Mouse (Mus musculus) T-cell, adult 2 months (primary cell): ENCODE results near the gene Clpb.

Source experiments
- DNase-seq: peaks from one replicate; pipeline ENCODE4 v3.0.0; 2022; ENCODE audit warnings: low spot score

Clpb gene

DNA sequence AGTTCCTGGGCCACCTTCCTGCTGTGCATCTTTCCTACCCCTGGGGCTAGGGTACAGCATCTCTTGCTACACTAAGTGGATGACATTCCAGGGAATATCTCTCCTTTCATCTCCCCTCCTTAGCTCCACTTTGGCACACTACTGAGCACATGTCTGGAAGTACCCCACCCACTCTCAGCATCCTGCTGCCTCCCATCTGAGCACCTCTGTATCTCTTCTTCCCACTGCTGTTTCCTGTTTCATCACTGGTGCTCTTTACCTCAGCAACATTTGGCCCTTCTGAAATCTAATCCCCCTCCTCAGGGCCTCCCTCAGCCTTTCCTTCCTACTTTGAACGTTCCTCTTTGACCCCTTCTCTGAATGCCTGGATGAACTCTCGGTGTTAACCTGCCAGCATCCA lies 63.5 kb downstream of the Clpb start:
- no peak for DNase-seq

DNA sequence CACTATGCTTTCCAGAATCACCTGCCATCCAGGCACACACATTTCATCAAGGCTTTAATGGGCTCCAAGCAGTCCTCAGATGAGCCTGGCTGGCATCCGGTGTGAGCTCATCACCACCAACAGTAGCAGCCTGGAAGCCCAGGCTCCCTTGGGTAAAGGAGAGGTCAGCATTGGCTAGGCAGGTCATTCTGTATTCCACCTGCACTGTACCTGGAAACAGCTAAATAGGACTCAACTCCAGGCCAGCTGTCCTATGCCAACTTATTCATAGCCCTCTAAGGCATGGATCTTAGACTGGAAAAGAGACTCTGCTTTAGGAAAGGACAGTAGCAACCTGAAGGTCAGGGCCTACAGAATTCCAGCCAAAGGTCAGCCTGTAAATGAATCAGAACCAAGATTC lies 68.7 kb downstream of the Clpb start:
- DNase-seq, result no peak

DNA sequence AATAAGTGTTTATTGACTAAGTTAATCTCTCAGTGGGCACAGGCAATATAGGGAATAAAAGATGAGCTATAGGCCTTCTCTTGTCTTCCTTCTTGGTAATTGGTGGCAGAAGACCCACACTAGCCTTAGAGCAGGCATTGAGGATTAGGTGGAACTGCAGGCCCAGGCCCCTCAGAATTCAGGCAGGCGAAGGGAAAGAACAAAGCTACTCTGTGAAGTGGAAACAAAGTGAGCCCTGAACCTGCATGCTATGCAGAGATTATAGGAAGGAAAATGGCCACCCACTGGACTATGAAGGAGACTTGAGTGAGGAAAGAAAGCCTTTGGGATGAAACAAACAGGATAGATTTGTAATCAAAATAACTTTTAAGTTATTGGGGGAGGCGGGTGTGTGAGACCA lies 69.6 kb downstream of the Clpb start:
- no peak for DNase-seq

DNA sequence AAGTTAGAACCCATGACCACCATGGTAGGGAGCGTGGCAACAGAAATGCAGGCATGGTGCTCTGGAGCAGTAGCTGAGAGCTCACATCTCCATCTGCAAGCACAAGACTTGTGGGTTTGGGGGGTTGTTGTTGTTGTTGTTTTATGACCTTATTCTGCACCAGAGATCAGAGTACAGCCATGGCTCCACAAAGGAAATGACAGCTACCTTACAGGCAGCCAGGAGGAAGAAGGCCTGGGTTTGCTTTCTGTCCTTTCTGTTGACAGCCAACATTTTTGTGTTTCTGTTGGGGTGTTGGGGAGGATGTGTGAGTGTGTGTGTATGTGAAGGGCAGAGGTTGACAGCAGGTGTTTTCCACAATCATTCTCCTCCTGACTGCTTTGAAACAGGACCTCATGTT lies 71.9 kb downstream of the Clpb start:
- DNase-seq, result peak; percentile 19

DNA sequence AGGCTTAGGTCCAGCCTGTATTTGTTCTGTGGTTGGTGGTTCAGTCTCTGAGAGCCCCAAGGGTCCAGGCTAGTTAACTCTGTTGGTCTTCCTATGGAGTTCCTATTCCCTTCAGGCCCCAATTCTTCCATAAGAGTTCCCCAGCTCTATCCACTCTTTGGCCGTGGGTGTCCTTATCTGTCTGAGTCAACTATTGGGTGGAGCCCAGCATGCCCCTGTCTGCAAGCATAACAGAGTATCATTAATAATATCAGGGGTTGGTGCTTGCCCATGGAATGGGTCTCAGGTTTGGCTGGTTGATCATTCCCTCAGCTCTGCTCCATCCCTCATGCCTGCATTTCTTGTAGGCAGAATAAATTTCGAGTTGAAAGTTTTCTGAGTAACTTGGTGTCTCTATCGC lies 74.3 kb downstream of the Clpb start:
- no peak for DNase-seq

DNA sequence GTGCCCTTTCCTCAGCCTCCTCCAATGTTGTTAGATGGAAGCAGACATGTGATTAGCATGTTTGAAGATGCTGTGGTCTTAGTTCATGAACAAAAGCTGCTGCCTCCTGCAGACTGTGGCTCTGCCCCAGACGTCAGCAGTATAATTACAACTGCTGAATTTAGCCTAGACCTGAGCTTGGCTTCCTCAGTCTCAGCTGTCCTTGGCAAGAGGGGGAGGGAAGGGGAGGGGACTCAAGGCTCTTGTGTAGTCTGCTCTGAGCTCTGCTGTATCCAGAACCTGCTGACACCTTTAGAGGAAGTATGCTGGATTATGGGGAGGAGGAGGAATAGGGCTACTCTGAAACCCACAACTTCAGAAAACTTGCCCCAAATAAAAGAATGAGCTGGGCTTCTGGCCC lies 76.2 kb downstream of the Clpb start:
- DNase-seq, result no peak

DNA sequence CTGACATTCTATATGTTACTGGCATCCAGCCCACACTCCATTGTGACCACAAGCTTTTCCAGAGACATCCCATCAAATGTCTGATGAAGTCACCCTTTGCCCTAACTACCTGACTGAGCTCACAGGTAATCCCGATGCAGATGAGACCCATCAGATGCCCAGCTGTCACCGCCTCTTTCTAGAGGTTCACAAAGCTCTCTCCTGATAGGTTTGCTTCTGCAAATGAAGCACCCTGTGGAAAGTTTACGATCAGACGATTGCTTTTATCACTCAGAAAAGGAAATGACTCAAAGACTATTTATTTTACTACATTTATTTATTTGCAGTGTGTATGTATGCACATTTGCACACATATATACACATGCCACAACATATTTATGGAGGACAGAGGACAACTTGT lies 80.1 kb downstream of the Clpb start:
- no peak for DNase-seq

DNA sequence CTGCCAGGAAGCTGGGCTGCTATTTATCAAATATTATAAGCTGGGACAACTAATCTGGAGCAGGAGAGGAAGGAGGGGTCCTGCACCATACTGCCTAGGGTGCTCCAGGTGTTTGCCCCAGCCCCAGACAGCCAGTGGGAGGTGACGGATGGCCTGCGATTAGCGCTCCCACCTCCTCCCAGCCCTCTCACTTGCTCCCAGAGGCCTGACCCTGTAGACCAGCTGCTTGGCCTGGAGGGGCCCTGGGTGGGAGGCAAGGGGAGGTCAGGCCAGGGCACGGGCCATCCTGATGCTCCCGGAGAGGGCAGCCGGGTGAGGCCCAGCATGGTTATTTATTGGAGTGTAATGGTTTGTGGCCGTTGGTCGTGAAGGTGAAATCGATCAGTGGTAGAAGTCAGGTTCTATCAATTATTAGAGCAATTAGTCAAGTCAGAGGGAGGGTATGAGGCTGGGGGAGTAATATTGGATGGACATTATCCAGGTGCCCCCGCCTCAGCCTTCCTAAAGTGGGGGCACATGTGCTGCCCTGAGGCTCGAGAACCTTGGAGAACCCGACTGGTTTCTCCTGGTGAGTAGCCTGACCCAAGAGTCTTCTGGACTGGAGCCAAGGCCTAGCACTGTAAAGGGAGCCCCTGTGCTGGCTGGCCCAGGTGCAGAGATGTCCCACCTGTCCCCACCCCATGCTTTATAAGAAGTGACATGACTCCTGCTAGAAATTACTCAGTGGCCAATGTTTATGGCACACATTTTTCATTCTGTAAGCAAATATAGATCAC lies 83.3 kb downstream of the Clpb start:
- no peak for DNase-seq

DNA sequence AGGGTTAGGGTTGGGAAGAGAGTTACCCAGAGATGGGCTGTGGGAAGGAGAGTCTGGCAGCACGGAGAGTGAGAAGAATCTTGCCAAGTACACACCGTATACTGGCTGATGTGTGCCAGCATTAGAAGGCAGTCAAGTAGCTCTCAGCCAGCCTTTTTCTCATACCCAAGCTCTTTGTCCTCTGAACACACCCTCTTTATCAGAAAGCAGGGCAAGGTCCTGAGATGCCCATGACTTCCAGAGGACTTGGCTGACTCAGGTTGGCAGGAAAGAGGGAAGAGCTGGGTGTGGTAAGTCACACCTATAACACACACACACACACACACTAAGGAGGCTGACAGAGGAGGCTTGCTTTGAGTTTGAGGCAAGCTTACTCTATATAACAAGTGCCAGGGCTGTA lies 86.8 kb downstream of the Clpb start:
- DNase-seq, result no peak

DNA sequence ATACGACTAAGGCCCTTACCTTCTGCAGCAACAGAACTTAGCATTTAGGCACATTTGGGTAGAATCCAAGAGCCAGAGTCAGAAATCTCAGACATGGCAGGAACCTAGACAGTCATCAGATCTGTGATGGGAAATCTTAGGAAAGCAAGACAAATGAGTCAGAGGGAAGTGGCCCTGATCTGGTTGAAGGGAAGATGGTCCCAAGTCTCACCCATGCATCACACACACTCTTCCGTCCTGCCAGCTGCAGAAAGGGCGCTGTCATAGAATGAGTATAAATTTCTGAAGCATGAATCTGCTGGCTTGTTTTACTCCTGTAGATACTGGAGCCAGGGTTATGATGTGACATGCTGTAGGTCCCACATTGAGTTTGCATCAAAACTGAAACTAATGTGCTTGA lies 88.9 kb downstream of the Clpb start:
- no peak for DNase-seq

DNA sequence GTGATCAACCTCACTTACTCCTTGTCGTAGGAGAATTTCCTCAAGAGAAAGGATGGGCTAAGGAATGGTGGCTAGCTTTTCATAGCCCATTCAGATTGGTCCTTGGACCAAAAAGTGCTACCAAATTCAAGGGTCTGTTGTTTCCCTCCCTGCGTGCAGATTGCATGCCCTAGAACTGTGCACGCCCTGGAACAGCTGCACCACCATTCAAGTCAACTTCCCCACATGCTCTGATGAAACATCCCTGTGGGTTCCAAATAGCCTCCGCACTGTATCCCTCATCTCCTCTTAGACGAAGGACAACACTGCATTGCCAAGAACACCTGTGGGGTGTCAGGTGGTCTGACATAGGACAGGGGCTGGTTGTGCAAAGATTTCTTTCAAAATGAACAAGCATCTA lies 90.1 kb downstream of the Clpb start:
- DNase-seq, result no peak

DNA sequence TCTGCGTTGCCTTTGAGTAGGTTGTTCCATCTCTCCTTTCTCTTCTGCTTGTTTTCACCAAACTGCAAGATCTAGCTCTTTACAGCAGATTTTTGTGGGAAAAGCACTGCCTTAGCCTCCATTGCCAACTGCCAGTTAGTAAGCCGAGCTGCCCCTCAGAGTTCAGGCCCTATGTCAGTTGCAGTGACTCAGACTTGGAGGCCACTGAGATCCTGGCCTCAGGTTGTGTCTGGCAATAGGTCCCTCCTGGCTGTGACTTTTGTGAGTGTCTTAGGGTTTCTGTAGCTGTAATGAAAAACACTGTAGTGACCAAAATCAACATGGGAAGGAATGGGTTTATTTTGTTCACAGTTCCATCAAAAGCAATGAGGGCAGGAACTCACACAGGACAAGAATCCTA lies 91.0 kb downstream of the Clpb start:
- DNase-seq, result no peak

DNA sequence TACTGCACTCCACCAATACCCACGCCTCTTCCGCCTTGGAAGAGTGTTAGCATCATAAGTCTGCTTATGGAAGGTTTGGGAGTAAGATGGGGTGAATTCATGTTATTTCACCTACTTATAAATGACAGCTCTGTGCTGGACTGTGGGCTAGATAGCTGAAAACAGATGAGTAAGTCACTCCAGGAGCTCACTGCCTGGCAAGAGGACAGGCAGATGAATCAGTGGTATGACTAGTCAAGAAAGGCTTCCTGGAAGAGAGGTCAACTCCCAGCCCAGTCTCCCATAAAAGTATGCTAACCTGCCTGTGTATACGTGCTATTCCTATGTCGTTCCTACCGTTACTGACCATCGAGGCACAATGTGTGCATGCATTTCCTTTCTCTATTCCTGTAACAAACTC lies 91.9 kb downstream of the Clpb start:
- no peak for DNase-seq

DNA sequence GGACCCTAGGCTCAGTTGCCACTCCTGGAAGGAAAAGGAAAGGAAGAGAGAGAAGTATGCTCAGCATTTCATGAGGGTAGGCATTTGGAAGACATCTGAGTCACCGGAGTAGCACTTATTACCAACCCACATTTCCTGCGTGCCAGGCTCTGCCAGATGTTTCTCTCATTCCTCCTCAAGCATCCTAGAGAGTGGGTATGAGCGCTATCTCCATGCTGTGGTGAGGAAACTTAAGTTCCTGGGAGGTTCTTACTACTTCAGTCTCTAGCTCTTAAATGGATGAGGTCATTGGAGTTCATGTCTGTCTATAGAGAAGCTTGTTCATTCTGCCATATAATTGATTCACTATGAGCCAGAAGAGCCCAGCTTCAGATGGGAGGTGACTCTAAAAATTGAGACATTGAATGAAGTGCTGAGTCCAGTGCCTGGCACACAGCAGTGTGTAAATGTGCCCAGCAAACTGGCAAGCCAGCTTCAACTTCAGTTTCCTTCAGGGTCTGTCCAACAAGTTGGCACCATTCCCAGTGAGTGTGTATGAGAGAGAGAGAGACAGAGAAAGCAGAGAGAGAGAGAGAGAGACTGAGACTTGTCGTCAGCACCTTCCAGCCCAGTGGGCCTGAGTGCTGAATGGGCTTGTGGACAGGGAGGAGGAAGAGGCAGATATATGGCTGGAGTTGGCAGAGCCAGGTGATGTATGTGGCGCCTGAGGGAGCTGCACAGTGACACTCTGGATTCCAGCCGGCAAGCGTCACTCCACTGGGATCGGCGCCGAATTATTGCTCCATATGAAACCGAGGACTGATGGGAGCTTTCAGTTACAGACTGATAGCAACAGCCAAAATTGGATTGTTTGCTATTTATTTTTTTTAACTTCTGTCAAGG lies 98.7 kb downstream of the Clpb start:
- no peak for DNase-seq

DNA sequence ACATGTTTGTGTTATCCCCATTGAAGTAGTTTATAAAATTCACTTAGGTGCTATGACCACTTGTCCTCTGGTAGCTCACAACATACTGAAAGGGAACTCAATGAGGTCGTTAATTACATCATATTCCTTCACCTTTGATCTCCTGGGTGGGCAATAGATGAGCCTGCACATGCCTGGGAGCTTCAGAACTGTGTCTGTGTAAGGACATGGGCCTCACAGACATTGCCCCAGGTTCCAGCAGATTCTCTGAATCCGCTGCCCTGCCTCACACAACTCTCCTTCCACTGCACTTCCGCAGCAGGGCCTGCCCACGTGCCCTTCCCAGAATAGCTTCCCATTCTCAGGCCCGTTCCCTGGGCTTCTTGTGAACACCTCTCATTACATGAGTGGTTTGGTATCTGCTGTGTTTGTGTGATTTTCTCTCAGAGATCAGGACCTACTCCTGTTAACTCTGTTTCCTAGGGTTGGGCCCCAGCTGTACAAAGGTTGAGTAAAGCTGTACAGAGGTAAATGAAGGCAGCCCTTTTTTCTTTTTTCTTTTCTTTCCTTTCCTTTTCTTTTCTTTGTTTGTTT lies 104.0 kb downstream of the Clpb start:
- no peak for DNase-seq

DNA sequence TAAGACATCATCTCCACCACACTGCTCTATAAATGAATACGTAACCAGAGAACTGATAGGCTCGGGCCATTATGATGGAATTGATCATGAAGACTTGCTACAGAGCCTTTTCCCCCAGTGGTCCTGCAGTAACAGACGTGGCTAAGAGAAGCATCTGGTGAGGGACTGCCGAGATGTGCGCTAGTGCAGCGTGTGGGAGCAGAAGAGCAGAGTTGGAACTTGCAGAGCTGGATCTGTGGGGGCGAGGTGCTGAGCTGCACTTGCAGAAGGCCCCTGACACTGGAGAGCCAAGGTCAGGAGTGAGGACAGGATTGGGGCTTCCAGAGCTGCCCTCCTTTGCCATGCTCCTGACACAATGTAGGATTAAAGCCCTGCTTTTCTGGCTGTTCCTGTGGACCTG lies 106.6 kb downstream of the Clpb start:
- DNase-seq, result no peak

DNA sequence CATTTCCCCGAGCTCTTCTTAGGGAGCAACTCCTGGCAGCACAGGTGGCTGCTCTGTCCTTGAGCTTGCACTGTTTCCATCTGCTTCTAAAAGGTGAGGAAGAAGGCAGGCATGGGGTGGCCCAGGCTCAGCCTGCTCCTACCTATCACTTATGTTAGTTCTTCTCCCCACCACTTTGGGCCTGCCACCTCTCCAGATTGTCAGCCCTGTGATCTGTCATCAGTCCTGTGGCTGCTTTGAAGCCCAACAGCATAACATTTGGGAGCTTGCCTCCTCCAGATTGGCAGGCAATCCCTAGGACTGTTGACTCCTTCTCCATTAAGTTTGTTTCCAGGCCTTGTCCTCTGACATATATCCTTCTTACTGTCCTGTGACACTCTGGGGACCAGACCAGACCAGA lies 108.2 kb downstream of the Clpb start:
- no peak for DNase-seq

DNA sequence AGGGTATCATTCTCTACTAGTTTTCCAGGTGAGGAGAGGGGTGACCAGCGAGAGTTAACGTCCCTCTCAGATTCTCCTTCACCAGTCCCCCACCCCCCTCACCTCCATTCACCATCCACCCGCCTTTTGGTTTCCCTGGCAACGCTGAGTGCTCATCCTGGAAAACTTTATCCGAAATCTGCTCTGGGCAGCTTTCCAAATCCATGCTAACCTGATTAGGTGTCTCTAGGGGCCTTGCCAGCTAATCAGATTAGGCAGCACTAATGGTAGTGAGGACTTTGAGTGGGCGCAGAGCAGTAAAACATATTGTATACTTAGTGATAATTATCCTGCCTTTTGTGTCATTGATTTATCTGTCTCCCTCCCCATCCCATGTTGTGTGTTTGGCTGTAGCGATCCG lies 109.3 kb downstream of the Clpb start:
- DNase-seq, result no peak

DNA sequence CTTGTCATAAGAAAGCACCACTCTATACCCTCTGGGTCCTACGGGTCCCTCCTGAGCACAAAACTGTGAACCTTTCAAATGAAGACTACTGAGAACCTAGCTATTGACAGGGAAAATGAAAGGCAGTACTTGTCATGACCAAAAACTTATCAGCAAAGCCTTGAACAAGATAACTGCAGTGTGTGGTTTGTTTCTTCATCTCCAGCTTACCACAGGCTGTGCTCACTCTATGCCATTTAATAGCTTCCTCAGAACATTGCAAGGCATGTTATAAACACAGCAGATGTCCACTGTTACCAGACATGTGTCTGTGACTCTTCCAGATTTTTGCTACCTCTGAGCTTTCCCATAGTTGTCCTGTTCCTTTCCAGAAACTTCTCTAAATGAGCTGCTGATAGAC lies 113.6 kb downstream of the Clpb start:
- no peak for DNase-seq

DNA sequence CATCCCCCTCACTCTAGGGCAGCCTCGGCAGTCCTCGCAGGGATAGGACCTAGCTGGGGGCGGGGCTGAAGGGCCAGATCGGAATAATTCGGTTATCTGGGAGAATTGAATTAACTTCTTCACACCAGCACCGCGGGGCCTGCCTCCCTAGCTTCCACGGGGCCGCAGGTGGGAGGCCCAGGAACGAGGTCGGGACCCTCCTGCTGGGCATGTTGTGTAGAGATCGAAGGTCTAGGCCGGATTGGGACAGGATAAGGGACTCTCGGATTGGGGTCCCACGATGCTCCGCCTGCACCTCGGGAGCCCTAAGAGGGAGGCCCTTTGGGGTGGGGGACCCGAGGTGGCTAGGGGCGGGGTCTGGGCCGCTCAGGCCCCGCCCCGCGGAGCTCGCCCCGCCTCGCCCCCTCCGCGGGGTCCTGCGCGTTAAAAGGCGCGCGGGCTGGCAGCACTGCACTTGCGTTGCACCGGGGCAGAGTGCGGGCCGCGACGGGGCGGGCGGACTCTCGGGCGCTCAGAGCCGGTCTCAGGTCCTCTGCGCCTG lies 154.5 kb downstream of the Clpb start, which contains the start of gene Phox2a:
TSS of gene Phox2a (plus strand) at position 453 of the 541 bp plus-strand sequence.
- no peak for DNase-seq

DNA sequence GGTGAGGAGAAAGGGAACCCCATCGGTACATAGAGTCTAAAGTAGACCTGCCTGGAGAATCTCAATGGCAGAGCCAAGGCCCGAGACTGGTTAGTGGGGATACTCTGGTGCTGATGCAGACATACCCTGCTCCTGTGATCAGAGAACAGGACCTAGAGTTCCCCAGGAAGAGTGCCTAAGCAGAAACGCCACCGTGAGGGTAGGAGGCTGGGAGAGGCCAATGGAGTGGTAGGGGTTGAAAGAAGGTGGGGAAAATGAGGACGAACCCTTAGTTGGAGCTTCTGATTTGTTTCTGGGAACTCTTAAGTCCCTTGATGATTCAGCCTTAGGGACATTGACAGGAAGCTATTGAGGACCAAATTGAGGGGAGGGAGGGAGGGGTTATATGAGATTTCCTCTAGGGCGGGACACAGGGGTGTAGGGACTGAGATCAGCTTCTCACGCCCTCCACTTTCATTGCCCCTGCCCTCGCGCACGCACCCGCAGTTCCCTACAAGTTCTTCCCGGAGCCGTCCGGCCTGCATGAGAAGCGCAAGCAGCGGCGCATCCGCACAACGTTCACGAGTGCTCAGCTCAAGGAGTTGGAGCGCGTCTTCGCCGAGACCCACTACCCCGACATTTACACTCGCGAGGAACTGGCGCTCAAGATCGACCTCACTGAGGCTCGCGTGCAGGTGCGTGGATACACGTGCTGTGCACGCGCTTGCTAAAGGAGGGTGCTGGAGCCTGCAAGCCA lies 157.0 kb downstream of the Clpb start:
- peak; percentile 16 for DNase-seq
